Mouse (Mus musculus): Measurements from ENCODE around the gene Tln2.
A peak's percentile ranks its signal among the peaks of the same experiment; 100 is the strongest.

The Tln2 gene

GRCm38 (mm10) chr9:67482277-67482676 lies 77.2 kb downstream of the Tln2 start:
- DNase-seq (ENCODE audit: extremely low read depth, low read depth, low spot score) = no peak

GRCm38 (mm10) chr9:67481851-67482250 lies 77.7 kb downstream of the Tln2 start:
- no peak for DNase-seq (ENCODE audit: extremely low read depth, low read depth, low spot score)

DNA sequence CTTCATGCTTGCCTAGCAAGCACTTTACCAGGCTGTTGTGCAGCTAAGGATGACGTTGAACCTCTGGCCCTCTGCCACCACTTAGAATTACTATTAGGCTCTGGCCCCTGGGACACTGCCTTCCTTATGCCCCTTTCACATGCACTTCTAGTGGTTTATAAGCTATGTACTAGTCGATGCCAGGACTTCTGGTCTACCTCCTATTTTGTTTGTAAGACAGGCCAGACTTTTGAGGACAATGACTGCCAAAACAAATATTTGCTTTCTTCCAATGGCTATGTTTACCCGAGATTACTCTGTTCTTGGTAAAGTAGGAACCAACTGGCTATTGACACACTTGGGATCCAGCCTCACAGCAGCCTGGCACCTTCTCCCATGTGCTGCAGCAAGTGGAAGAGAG lies 82.1 kb downstream of the Tln2 start:
- peak; percentile 59 for DNase-seq (ENCODE audit: extremely low read depth, low read depth, low spot score)

- no peak for DNase-seq (ENCODE audit: extremely low read depth, low read depth, low spot score)
These were observed 83.3 kb downstream of the Tln2 start for GRCm38 (mm10) chr9:67476184-67476583.

GRCm38 (mm10) chr9:67463440-67464122 lies 95.9 kb downstream of the Tln2 start:
- DNase-seq (ENCODE audit: extremely low read depth, low read depth, low spot score) = no peak

GRCm38 (mm10) chr9:67441484-67441883 lies 118.0 kb downstream of the Tln2 start:
- DNase-seq (ENCODE audit: extremely low read depth, low read depth, low spot score) = no peak

GRCm38 (mm10) chr9:67437511-67437910 lies 122.0 kb downstream of the Tln2 start:
- DNase-seq (ENCODE audit: extremely low read depth, low read depth, low spot score) = no peak

- DNase-seq (ENCODE audit: extremely low read depth, low read depth, low spot score) = no peak
These were observed 124.0 kb downstream of the Tln2 start for GRCm38 (mm10) chr9:67435333-67436154.

DNA sequence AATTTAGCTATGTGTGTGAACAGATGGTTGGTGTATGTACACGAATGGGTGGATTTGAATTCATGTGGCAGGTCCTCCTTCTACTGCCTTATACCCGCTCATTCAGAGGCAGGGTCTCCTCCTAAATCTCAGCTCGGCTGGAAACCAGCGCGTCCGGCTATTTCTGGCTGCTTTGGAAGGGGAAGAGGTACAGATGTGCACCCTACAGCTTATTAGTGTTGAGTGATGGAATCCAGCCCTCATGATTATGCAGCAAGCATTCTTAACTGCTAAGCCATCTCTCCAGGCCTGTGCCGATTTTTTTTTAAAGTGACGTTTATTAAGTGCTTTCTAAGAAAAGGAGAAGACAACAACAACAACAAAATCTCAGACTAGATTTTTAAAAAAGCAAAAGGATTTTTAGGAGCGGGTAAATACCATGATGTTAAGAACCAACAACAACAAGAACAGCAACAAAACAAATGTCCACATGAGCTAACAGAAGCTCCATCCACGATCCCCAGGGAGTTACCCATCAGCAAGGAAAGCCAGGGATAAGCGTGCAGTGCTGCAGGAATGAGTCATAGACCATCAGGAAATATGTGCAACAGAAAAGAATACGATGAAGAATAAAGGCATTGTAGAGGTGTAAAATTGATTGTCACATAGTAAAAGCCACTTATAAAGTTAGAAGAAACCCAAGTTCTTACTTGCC lies 130.2 kb downstream of the Tln2 start:
- DNase-seq (ENCODE audit: extremely low read depth, low read depth, low spot score) = no peak

DNA sequence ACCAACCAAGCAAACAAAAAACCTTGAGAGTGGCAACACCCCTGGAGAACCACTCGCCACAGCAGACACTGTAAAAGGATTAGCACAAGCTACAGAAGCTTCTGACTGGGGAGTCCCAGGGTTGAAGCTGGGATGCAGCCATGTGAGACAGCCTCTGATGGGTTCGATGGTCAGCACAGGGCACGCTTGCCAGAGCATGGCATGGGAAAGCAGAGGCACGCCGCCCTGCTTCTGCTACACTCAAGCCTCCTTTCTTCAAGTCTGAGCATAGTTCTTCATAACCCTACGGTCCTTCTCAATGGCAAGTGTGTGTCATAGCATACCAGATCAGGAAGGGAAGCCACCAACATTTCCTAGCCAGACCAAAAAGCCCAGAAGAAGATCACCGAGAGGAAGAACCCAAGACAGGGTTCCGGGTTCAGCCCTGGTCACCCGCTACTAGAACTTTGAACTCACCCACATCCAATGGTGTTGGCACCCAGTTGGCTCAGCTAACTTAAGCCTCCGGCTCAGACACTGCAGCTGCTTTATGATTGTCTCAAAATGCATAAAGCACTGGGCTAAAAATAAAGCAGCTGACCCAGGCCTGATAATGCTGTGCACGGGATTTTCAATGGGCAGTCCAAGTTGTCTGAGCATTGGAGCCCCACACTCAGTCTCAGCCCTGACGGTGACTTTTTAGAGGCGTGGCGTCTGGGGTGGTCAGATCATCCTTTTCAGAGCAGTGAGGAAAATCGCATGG lies 131.0 kb downstream of the Tln2 start:
- DNase-seq (ENCODE audit: extremely low read depth, low read depth, low spot score) = no peak

- no peak for DNase-seq (ENCODE audit: extremely low read depth, low read depth, low spot score)
These were observed 133.2 kb downstream of the Tln2 start for GRCm38 (mm10) chr9:67426304-67426703.

- no peak for DNase-seq (ENCODE audit: extremely low read depth, low read depth, low spot score)
These were observed 135.4 kb downstream of the Tln2 start for GRCm38 (mm10) chr9:67424110-67424509.

- no peak for DNase-seq (ENCODE audit: extremely low read depth, low read depth, low spot score)
These were observed 141.4 kb downstream of the Tln2 start for GRCm38 (mm10) chr9:67418092-67418491.

- DNase-seq (ENCODE audit: extremely low read depth, low read depth, low spot score) = no peak
These were observed 148.8 kb downstream of the Tln2 start for GRCm38 (mm10) chr9:67410667-67411066.

DNA sequence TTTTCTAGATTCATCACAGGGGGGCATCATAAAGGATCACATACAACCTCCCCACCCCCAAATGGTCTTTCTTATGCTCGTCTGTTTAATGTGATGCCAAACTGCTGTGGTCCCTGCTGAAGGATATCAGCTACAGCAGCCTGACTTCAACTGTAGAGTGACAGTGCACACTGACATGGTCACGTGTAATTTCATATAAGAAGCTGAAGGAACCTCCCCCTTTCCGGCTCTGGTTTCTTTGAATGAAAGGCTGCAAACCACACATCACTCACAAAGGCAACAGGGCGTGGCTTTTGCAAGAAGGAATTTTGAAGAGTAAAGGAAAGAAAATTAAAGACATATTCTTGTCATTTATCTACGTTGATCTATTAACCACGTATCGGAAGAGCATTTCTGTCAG lies 154.8 kb downstream of the Tln2 start:
- DNase-seq (ENCODE audit: extremely low read depth, low read depth, low spot score) = no peak

DNA sequence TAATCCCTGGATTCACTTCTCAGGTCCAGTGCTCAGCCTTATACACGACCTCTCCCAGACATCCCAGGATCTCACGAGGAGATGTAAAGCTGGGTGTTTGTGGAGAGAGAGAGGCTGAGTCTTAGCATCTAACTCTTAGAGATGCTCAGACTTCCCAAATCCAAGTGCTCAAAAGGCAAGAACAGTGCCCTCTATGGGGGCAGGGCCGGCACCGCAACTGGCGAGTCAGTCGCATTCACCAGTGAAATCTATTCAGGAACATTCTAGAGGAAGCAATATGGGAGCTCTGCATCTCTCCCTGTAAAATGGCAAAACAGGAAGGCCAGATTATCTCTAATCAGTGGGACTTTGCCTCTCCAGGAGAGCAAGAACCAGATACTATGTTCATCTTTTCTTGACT lies 159.9 kb downstream of the Tln2 start:
- no peak for DNase-seq (ENCODE audit: extremely low read depth, low read depth, low spot score)

- no peak for DNase-seq (ENCODE audit: extremely low read depth, low read depth, low spot score)
These were observed 161.7 kb downstream of the Tln2 start for GRCm38 (mm10) chr9:67397756-67398155.

GRCm38 (mm10) chr9:67396446-67396845 lies 163.1 kb downstream of the Tln2 start:
- DNase-seq (ENCODE audit: extremely low read depth, low read depth, low spot score) = no peak

DNA sequence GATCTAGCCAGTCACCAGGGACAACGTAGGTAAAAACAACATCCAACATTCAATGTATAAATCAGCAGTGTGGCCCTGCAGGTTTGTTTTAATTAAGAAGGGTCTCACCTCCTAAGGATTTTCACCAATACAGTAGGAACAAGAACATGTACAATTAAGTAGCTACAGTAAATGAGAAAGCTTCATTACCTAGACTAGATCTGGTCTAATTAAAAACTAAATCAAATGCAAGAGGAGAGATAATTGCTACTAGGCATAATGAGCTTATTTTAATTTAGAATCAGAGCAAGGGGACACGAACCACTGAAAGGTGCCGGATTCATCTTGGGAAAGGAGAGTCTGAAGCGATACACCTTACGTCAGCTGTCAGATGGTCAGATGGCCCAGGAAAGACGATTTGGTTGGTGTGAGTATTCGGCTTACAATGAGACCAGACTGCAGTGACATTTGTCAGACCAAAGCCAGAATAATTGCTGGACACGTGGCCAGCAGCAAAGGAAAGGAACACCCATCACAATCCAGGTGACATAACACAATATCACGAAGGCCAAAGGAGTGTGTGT lies 175.4 kb downstream of the Tln2 start:
- DNase-seq (ENCODE audit: extremely low read depth, low read depth, low spot score) = no peak

GRCm38 (mm10) chr9:67380095-67380494 lies 179.4 kb downstream of the Tln2 start:
- no peak for DNase-seq (ENCODE audit: extremely low read depth, low read depth, low spot score)

- DNase-seq (ENCODE audit: extremely low read depth, low read depth, low spot score) = no peak
These were observed 180.7 kb downstream of the Tln2 start for GRCm38 (mm10) chr9:67378772-67379171.

All from fat pad, adult 2 months (tissue).